Mouse (Mus musculus) retina, adult 2 months (tissue): Measurements from ENCODE around the gene Dock9.
"Not testable (repeated sequence)": the region's sequence is repeated elsewhere in the genome, so short reads cannot be mapped to it uniquely, and the experiment has no call there.

ENCODE experiments used
- DNase-seq: peaks from one replicate; pipeline ENCODE4 v3.0.0-alpha.2; 2012; ENCODE audit warnings: low read depth, low spot score

Dock9 gene

DNA sequence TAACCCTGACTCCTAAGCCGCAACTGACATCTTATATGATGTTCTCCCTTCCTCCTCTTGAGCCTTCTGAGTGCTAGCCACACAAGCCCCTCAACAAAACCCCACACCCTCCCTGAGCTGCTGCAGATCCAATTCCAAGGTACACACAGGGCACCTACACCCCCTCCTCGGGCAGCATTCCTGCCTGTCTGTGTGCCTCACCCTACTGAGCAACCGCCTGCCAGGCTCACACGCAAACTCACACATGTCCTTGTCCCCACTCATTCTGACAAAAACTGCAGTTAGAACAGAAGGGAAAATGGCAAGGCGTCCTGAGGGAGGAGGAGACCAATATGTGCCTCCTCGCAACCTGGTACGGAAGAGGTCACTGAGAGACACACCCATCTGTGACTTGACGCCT, 60.4 kb downstream of the Dock9 start:
- DNase-seq = no peak

DNA sequence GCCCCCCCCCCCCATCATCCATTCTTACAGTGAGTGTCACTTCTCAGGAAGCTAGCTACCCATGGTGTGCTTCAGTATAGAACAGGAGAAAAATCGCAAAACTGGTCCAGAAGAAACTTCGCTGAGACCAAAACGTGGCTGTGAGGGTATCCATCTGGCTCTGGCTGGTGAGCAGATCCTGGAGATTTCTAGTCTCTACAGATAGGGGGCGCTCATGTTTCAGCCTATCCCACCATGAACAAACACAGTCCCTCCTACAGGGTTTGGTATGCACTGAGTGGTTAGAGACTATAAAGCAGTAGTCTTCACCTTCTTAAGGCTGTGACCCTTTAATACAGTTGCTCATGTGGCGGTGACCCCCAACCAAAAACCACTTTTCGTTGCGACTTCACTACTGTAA, 62.0 kb downstream of the Dock9 start:
- DNase-seq = no peak

- DNase-seq = no peak
Observed at GRCm38 (mm10) chr14:121734217-121734616, 63.4 kb downstream of the Dock9 start.

GRCm38 (mm10) chr14:121733694-121734093, 63.9 kb downstream of the Dock9 start:
- no peak for DNase-seq

GRCm38 (mm10) chr14:121732196-121732595, 65.4 kb downstream of the Dock9 start:
- DNase-seq = no peak

DNA sequence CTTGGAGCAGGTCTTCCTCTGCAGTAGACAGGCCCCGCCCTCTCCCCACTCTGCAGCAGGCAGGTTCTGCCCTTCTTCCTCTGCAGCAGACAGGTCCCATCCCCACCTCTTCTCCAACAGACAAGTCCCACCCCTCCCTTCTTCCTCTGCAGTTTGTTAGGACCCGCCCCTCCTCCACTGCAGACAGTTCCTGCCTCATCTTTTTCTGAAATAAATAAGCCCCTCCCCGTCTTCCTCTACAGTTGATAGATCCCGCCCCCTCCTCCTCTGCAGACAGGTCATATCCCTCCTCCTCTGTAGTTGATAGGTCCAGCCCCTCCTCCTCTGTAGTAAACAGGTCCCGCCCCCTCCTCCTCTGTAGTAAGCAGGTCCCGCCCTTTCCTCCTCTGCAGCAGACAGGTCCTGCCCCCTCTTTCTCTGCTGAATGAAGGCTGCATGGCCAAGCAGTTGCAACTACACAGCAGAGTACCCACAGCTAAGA, 65.9 kb downstream of the Dock9 start:
- no peak for DNase-seq

DNA sequence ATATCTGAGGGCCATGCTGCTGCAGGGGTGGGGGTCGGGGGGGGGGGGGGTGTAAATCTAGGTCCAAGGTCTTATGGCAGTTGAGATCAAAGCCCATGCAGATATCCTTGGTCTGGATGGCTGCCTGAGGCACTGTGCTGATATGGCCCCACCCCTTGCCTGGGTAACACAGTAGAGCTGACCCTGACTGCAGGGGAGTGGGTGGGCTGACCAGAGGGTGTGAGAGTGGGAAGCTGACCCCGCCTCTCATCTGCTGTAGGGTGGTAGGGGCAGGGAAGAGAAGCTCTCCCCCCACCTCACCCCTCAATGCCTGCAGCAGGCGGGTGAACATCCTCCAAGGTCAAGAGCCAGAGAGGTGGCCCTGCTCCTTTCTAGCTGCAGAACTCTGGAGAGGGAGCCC, 66.7 kb downstream of the Dock9 start:
- DNase-seq = no peak

DNA sequence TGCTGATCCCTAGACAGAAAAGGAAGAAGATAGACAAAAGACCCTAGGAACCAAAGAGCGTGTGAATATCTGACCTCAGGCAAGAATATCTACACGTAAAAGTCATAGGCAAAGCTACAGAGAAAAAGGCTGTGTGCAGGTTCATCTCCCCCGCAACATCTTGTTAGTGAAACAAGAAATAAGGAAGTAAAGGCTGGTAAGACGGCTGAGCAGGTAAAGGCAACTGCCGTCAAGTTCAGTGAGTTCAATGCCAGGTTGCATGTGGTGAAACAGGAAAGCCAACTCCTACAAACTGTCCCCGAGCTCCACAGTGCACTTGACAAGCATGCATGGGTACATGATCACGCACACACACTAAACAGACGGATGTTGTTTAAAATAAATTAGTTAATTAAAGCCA, 69.6 kb downstream of the Dock9 start:
- DNase-seq = no peak

- no peak for DNase-seq
Observed at GRCm38 (mm10) chr14:121724501-121724900, 73.1 kb downstream of the Dock9 start.

DNA sequence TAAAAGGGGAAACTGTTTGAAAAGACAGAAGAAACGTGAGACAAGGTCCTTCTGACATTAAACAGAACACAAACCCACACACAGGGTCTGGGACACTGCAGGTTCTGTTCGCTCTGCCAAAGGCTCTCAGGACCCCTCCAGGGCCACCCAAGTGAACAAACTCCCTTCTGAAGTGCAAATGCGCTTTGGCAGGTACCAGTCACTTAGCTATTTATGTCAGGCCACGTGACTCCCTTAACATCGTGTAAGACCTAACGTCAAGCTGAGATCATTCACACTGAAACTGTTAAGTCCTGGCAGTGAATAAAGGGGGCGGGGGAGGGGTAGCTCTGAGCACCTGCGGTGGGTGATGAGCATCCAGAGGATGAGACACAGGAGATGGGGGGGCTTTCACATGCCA, 74.9 kb downstream of the Dock9 start:
- DNase-seq = no peak

DNA sequence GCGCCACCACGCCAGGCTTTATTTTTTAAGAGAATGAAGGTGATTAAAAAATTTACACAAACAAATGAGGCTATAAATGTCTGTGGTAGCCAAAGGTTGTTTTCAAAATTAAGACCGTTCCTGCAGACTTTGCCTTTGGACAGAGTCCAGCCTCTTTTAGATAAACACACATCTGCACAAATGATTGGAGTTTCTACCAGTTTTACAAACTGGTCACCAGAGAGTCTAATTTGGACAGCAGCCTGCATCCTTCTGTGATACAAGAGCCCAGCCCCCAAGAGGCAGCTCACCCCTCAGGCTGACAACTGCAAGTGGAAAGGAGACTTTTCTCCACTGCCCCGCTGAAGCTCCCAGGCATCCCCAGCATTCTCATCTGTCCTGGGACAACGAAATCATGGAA, 76.2 kb downstream of the Dock9 start:
- DNase-seq = no peak

DNA sequence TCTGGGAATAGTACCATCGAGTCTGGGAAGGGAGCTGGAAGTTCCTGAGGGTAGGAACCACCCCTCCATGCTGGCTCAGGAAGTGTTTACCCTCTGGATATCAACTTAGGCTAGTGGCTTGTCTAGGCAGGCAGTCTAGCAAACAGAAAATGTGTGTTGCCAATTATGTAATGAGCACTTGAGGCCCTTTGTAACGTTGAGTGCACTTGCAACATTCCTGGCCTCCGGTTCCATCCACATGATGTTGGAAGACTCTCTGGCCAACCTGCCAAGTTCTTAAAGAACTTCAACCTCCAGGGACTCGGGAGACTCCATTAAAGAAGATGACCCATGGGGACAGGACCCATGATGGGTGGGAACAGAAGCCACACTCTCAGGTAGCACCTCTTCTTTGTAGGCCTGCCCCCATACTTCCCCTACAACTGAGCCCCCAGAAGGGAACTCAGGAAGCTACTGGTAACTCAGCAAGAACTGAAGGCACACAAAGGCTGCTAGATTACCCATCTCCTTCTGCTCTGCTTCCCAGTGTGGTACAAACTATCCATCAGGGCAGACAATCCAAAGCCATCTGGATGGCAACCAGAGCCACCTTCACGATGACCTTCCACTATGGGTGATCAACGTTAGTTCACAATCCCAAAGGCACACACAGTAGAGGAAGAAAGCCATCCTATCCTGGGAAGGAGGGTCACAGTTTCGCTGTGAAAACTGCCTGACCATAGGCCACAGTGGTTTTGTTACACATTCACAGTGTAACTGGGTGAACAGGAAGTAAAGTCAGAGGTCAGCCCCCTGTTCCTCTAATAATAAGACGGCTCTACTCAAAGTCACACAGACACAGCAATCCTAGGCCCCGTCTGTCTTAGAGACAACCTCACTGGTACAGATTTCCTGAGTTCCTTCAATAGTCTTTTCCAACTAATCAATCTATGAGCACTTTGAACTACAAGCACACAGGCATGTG, 77.7 kb downstream of the Dock9 start:
- no peak for DNase-seq

GRCm38 (mm10) chr14:121714799-121715198, 82.8 kb downstream of the Dock9 start:
- not testable (repeated sequence) for DNase-seq

DNA sequence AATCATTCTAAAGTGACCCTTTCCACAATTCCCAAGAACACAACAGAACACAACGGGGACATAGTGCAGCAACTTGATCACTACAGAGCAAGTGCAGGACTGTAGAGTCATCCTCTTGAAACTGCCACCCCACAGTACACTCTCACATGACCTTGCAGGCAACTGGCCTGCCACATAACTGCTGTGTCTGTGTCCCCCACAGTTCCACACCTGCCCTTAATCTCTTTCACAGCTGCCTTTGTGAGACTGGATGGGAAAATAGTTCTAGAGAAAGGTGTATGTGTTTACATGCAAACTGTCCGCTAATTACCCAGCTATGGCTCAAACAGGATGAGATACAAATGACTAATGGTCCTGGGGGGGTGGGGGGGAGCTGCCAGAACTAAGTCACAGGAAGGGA, 83.4 kb downstream of the Dock9 start:
- DNase-seq = no peak

GRCm38 (mm10) chr14:121713830-121714197, 83.8 kb downstream of the Dock9 start:
- no peak for DNase-seq

DNA sequence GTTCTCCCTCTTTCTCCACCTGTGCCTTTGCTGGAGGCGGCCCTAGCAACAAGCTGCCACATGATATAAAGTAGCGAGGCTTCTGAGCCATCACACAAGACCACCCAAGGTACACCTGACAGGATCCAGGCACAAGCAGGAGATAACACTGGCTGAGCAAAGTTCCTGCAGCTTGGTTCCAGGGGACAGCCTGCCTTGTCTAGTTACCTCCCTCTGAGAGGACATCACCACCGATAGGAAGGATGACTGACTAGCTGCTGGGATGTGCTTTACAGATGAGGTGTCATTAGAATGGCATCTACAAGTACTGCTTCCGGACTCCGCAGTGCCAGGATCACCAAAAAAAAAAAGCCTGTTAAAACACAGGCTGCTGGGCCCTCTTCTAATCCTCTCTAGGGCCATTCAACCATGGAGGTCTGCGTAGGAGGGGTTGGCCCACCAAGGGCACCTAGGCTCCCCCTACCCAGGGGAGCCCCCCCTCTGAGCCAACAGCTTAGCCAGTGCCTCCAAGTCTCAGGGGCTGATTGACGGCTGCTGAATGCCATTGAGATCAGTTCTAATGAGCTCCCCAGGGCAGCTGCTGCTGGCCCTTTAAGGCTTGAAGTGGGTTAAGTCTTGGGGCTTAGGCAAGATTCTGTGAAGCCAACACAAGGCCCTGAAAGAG, 84.3 kb downstream of the Dock9 start:
- DNase-seq = peak; percentile 76

- DNase-seq = no peak
Observed at GRCm38 (mm10) chr14:121711089-121711826, 86.4 kb downstream of the Dock9 start.

DNA sequence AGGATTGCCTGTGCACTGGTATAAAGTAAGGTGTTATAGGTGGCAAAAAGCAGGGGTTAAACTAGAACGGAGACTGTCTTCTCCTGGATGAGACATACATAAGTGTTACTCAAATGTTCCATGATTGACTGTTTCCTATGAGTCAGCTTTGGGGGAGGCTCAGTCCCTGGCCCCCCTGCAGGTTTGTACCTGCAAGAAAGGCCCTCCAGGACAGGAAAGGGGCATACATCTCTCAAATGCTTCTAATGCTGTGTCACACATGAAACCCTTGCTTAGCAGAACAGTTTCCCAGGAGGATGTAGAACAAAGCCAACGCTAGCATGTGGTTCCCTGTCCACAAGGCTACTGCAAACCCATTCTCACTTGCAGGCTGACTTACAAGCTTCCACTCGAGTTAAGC, 87.5 kb downstream of the Dock9 start:
- no peak for DNase-seq

DNA sequence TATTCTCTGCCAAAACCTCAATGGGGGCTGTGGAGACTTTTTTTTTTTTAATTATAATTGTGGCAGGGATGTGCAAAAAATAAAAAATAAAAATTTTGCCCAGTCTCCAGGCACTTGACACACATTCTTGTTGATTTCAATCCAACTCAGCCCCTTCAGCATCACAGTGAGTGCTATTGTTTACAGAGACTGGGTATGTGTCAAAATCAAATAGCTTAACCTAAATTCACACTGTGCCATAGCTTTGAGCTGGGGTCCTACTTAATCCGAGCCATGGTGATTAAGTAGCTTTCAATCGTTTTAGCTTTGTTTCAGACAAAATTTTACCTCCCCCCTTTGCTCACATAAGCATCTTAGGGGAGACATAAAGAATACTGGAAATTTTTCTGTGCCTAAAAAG, 89.4 kb downstream of the Dock9 start:
- no peak for DNase-seq

DNA sequence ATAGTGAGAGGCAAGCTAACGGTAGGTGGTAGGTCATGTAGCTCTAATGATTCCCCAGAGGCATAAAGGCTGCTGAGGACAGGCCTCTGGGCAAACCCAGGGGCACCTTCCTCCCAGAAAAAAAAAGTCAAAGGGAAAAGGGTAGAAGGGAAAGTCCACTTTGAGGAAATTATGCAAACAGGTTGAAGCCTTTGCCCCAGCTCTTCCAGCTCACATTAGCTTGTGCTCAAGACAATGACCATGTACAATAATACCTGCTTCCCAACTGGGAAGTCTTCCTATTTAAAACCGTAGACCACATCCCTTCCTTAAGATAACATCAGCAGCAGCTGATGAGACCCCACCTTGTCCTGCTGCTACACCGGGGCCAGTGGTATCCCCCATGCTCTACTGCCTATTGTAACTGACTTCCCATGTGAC, 91.1 kb downstream of the Dock9 start:
- no peak for DNase-seq

- no peak for DNase-seq
Observed at GRCm38 (mm10) chr14:121705644-121706043, 92.0 kb downstream of the Dock9 start.

DNA sequence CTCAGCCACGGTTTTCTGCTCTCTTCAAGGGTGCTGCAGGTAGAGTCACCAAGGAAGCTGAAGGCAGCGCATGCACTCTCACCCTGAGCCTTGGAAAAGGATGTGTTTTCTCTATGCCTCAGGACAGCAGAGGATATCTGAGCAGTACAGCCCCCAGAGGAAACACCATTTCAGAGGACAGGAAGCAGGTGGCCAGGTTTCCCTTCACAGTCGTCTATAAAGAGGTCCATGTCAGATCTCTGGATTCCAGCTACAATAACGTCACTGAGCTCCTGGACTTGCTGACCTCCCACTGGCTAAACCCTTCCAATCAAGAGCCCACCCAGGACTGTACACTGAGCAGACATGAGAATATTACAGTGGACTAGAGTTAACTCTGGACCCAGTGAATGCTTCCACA, 95.1 kb downstream of the Dock9 start:
- no peak for DNase-seq
